Mouse (Mus musculus) embryonic facial prominence, embryonic 12.5 days (tissue): ENCODE data around the gene Sprr1b. TPM values are rescaled to one million over a fixed set of nuclear protein-coding genes. Genes with fewer than 3 reads are reported as not detected.

Experiments
- ATAC-seq: fragments of 200-750 bp; cut with Nextera tagmentation; 2 replicates; pipeline ENCODE4 v1.8.0; 2017; ENCODE audit not compliant: insufficient number of reproducible peaks, insufficient read depth, low FRiP score, low TSS enrichment
- H3K27ac ChIP-seq: fragments of 300-500 bp; sonication (generic); 2 replicates; pipeline ENCODE4 v1.5.1; 2016; ENCODE audit warnings: mild to moderate bottlenecking
- H3K27me3 ChIP-seq: fragments of 300-500 bp; sonication (generic); 2 replicates; pipeline ENCODE4 v1.6.1; 2016; ENCODE audit warnings: mild to moderate bottlenecking, moderate library complexity
- H3K36me3 ChIP-seq: fragments of 300-500 bp; sonication (generic); 2 replicates; pipeline ENCODE4 v1.6.1; 2016; ENCODE audit warnings: mild to moderate bottlenecking
- H3K4me1 ChIP-seq: fragments of 300-500 bp; sonication (generic); 2 replicates; pipeline ENCODE4 v1.6.1; 2016
- H3K4me2 ChIP-seq: fragments of 300-500 bp; sonication (generic); replicated peaks from 2 replicates; pipeline ENCODE4 v1.6.1; 2016; ENCODE audit warnings: mild to moderate bottlenecking, moderate library complexity
- H3K4me3 ChIP-seq: fragments of 300-500 bp; sonication (generic); 2 replicates; pipeline ENCODE4 v1.5.1; 2016; ENCODE audit warnings: mild to moderate bottlenecking
- H3K9ac ChIP-seq: fragments of 300-500 bp; sonication (generic); 2 replicates; pipeline ENCODE4 v1.6.1; 2016; ENCODE audit warnings: mild to moderate bottlenecking, moderate library complexity
- H3K9me3 ChIP-seq: fragments of 300-500 bp; sonication (generic); 2 replicates; pipeline ENCODE4 v1.6.1; 2016; ENCODE audit warnings: mild to moderate bottlenecking, moderate library complexity
- WGBS: fragments of 180-500 bp; shearing (Covaris S2); methylation state at CpG from one replicate; pipeline ENCODE4 v1.1.7; 2016; 5-methylcytosine and 5-hydroxymethylcytosine counted together
- polyA plus RNA-seq: library from polyadenylated mRNA; unstranded; fragments of >200 nt; fragmentation: Nextera tagmentation; extraction: Ambion mirVana; gene quantifications from 2 replicates; pipeline ENCODE4 v1.2.1, GENCODE M21; 2016

Sprr1b gene
- polyA plus RNA-seq, 1 experiment from 2014 or later: not detected

GRCm38 (mm10) chr3:92407691-92408090 lies 30.9 kb downstream of the Sprr1b start, which contains the start of gene Sprr2i:
TSS of gene Sprr2i (plus strand) at chr3:92407991.
- no peaks in the 10 kb centered on the region for H3K36me3 ChIP-seq
- no peak within 1 kb of the TSS for H3K4me2 ChIP-seq
- WGBS: 93% methylated on average over 2 of the region's 2 CpGs
- no peaks in the 10 kb centered on the region for H3K27me3 ChIP-seq
- no peak within 1 kb of the TSS for H3K27ac ChIP-seq
- H3K9ac ChIP-seq: no peak within 1 kb of the TSS
- H3K9me3 ChIP-seq: no peaks in the 10 kb centered on the region
- no peak for ATAC-seq
- H3K4me1 ChIP-seq: no peaks in the 10 kb centered on the region
- no peak within 1 kb of the TSS for H3K4me3 ChIP-seq

DNA sequence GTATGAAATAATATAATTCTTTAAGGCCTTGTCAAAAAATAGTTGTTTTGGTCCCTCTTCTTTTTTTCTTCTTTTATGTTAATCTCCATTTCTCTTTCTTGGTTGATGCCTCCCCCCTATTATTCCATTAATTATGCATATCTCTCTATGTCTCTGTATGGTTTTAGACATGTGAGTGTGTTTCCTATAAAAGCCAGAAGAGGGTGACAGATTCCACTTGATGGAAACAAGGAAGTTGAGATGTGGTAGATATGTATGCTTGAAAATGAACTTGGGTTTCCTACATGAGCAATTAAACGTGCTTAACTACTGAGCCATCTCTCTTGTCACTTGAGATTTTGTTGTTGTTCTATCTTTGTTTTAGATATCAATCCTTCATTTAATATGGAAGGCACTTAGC lies 44.3 kb downstream of the Sprr1b start:
- Histone ChIP-seq H3K4me2 (no peak overlapping the region), H3K9ac (no peak overlapping the region), H3K4me3 (no peak overlapping the region), H3K27ac (no peak overlapping the region), H3K9me3 (no peaks in the 10 kb centered on the region), H3K4me1 (no peaks in the 10 kb centered on the region), H3K36me3 (no peaks in the 10 kb centered on the region), H3K27me3 (no peaks in the 10 kb centered on the region)
- 60% methylated on average over 1 of the region's 1 CpGs for WGBS
- ATAC-seq: no peak

Other genes starting within 250 kb of the Sprr1b start
- gene Sprr2a1, start 223.0 kb downstream of the Sprr1b start, polyA plus RNA-seq: not detected in 2 replicates
- not detected in 2 replicates for gene Sprr2a2, start 222.9 kb downstream of the Sprr1b start, polyA plus RNA-seq
- gene Sprr2a3, start 153.4 kb downstream of the Sprr1b start, polyA plus RNA-seq: not detected in 2 replicates
- 0.61 TPM in 1 of 2 replicates, not detected in the other for gene Sprr2b, start 122.2 kb downstream of the Sprr1b start, polyA plus RNA-seq
- gene Sprr2d, start 99.6 kb downstream of the Sprr1b start, polyA plus RNA-seq: not detected in 2 replicates
- not detected in 2 replicates for gene Sprr2e, start 86.6 kb downstream of the Sprr1b start, polyA plus RNA-seq
- gene Sprr2f, start 73.6 kb downstream of the Sprr1b start, polyA plus RNA-seq: not detected in 2 replicates
- gene Sprr2h, start 53.1 kb downstream of the Sprr1b start, polyA plus RNA-seq: not detected in 2 replicates
- gene Sprr2i, start 30.8 kb downstream of the Sprr1b start, polyA plus RNA-seq: not detected in 2 replicates
- not detected in 2 replicates for gene Sprr2j-ps, start 20.7 kb downstream of the Sprr1b start, polyA plus RNA-seq
- 5.9 and 7.5 TPM in 2 replicates for gene Gm9774, start 9.4 kb downstream of the Sprr1b start, polyA plus RNA-seq
- gene Sprr2k, start 6.2 kb downstream of the Sprr1b start, polyA plus RNA-seq: not detected in 2 replicates
- gene Sprr3, start 19.9 kb upstream of the Sprr1b start, polyA plus RNA-seq: not detected in 2 replicates
- gene Sprr1a, start 47.1 kb upstream of the Sprr1b start, polyA plus RNA-seq: 0.29 and 0.55 TPM in 2 replicates
- not detected in 2 replicates for gene Sprr4, start 61.7 kb upstream of the Sprr1b start, polyA plus RNA-seq
- not detected in 2 replicates for gene 2310046K23Rik, start 95.7 kb upstream of the Sprr1b start, polyA plus RNA-seq
- gene Ivl, start 134.9 kb upstream of the Sprr1b start, polyA plus RNA-seq: not detected in 2 replicates
- gene Smcp, start 150.2 kb upstream of the Sprr1b start, polyA plus RNA-seq: not detected in 2 replicates
- not detected in 2 replicates for gene 2210017I01Rik, start 168.7 kb upstream of the Sprr1b start, polyA plus RNA-seq
- not detected in 2 replicates for gene Lce6a, start 182.9 kb upstream of the Sprr1b start, polyA plus RNA-seq
- gene Lce1a1, start 209.5 kb upstream of the Sprr1b start, polyA plus RNA-seq: not detected in 2 replicates
- not detected in 2 replicates for gene Lce1b, start 218.1 kb upstream of the Sprr1b start, polyA plus RNA-seq
- not detected in 2 replicates for gene Lce1a2, start 231.5 kb upstream of the Sprr1b start, polyA plus RNA-seq
- not detected in 2 replicates for gene Lce1c, start 240.5 kb upstream of the Sprr1b start, polyA plus RNA-seq
- gene Lce1d, start 248.4 kb upstream of the Sprr1b start, polyA plus RNA-seq: not detected in 2 replicates